Mouse (Mus musculus) right cerebral cortex, postnatal 14 days (tissue): ENCODE measurements around the gene Hrh2.

Experiments
- DNase-seq: peaks from one replicate; pipeline ENCODE4 v3.0.0; 2022

The Hrh2 gene

GRCm38 (mm10) chr13:54222921-54223769 is 31.2 kb downstream of the Hrh2 start:
- DNase-seq, result no peak

- peak; percentile 59 for DNase-seq
Measured at GRCm38 (mm10) chr13:54227916-54228483, 36.1 kb downstream of the Hrh2 start.

DNA sequence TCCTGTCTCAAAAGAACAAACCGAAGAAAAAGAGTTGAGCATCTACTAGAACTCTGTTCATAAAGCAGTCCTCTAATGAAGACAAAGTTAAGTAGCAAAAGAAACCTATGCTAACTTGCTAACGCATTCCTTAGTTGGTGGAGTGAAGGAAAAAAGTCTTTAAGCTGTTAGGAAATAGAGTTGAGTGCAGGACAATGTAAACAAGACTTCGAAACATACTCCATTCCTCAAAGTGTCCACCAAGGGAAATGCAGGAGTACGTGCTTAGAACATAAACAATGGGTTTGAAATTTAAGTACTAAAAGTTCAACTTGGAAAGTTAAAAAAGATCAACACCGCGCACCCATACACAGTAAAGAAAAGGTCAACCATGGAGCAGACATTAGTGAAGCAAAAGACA is 38.2 kb downstream of the Hrh2 start:
- DNase-seq, result no peak

DNA sequence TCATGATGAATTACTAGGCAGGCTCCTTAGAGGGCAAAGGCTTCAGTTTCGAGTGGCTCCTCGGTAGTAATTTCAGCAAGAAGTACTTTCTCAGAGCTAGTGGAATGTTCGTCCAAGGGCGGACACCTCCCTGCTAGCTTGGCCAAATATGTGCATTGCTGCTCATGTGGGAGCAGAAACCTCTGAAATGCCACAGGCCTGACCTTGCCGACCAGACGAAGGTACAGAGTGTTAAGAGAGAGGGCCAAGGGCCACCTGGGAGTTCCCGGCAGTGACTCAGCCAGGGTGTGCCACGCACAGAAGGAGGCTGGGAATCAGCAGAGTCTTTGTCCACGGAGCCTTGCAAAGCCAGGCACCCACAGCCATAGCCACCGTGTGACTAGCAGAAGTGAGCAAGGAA is 39.9 kb downstream of the Hrh2 start:
- no peak for DNase-seq

DNA sequence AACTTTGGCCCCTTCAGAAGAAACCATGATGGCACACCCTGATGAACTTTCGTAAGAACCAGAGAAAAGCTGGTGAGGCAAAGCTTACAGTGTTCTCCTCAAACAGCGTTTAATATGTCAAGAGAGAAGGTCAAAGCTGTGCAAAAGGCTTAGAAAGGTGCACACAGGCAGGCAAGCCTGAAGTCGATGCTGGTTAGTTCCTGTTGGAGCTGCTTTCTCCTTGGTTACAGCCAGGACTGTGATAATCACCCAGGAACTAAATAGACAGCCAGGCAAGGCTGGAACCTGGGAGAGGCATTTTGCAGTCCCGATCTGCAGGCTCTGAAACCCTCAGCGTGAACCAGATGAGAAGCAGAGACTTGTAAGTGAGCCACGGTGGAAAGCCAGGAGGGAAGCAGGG is 45.6 kb downstream of the Hrh2 start:
- DNase-seq, result no peak

GRCm38 (mm10) chr13:54238585-54239323 is 46.8 kb downstream of the Hrh2 start:
- no peak for DNase-seq

DNA sequence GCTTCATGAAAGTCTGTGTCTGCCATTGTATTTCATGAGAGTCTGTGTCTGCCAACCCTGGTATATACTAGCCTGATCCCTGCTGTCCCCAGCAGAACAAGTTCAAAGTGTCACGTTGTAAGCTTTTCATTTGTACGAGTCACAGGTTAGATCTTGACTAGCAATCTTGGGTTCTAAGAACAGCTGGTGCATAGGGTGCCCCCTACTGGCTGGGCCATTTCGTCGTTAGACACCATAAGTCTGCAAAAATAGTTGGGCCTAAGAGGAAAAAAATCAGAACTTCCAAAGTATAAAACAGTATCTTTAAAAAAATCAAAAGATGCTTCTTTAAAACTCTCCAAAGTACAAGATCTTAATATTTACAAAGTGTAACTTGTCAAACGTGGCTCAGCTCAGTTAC is 50.5 kb downstream of the Hrh2 start:
- DNase-seq, result peak; percentile 51

DNA sequence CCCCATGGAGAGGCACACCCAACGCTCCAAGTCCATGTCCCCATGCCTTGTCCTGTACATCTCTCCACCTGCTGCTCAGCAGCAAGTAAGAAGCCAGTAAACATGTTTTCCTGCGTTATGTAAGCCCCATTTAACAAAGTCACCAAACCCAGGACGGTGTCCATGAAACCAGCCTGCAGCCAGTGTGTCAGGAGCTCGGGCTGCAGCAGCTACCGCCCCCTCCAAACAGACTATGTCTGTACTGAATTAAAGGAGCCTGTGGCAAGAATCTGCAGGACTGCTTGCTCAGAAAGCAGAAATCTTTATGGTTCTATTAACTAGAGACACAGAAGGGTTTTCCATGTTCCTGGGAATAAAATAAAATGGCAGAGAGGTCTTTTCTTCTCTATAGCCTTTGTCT is 53.3 kb downstream of the Hrh2 start:
- no peak for DNase-seq

DNA sequence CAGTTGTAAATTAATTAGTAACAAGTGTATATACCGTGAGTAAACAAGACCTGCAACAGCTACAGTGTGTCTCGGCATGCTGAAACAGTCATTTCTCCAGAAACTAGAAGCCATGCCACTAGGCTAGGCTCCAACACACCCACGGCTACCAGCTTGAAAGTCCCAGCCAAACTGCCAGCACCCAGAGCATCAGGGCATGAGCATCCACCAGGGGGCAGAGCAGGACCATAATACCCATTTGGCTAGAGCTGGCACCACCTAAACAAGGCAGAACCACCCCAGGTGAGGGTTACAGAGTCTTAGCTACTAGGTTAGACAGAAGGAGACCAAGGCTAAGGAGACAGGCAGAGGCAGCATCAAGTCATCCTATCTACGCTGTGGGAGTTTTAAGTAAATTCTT is 55.6 kb downstream of the Hrh2 start:
- DNase-seq, result peak; percentile 90

- DNase-seq, result no peak
Measured at GRCm38 (mm10) chr13:54248436-54248995, 56.6 kb downstream of the Hrh2 start.

DNA sequence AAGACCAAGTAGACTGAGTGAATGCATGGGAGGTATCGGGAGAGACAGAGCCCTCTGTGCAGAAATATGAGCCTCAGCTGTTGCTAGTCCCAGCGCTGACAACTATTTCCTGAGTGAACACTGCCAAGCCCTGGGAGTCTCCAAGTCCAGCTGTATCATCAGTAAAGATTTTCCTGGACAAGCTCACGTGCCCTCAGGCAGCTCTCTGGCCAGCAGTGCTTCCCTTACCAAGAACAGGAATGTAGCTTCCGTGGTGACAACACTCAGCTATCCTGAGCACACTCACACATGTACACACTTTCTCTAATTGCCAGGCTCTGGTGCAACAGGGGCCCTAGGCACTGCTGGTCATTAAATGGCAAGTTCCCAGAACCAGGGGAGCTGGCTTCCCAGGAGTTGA is 57.1 kb downstream of the Hrh2 start:
- DNase-seq, result no peak

GRCm38 (mm10) chr13:54250346-54250745 is 58.4 kb downstream of the Hrh2 start:
- no peak for DNase-seq

GRCm38 (mm10) chr13:54251541-54252225 is 59.8 kb downstream of the Hrh2 start:
- no peak for DNase-seq

- peak; percentile 65 for DNase-seq
Measured at GRCm38 (mm10) chr13:54257580-54258223, 65.8 kb downstream of the Hrh2 start.

DNA sequence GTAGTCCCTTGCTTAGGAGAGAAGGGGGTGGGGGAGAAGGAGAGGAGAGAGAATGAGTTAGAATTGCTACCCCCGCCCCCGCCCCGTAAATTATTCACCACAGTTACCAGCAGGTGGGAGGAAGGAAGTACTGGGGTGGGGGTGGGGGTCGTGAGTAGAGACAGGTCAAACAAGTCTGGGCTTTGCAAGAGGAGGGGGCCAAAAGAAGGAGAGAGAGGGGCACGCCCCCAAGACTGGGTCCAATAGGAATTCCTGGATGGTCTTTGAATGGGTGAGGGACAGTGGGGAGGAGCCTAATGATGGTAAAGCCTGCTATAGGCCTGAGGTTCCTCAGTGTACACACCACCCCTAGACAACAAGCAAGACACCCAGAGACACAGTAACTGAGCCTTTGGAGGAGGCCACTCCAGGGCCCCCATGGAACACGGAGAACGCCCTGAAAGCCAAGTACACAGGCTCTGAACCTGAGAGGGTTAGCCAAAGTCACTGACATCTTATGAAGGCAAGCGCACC is 66.4 kb downstream of the Hrh2 start:
- no peak for DNase-seq

GRCm38 (mm10) chr13:54260318-54260717 is 68.4 kb downstream of the Hrh2 start:
- peak; percentile 42 for DNase-seq

DNA sequence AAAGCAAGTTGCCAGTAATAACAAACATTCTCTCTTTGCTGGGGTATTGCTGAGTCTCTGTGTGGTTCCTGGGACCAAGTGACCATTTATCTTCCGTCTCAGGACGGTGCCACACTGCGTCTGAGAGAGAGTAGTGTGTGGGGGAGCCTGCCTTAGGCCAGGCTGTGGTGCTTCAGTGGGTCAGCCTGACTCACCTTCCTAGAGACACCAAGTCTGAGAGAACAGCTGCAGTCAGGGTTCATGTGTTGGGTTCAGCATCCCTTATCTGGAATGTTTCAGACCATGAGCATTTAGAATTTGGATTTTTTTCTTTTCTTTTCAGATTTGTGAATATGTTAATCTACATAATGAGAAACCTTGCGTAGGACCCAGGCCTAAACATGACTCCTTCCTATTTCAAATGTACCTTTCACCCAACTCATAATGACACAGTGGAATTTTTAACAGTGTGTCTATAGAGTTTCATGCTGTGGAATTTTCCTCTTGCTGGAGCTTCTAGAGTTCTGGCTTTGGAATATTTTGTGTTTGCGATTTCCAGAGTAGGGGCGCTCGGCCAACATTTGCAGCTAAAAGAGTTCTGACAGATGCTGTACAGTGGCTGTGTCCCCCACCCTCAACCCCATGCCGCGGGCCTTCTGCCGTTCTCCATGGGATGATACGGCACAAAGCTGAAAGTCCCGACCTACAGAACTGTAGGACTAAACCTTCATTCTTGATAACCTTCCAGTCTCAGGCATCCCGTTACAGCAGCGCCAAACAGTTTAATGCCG is 71.0 kb downstream of the Hrh2 start:
- DNase-seq, result no peak

GRCm38 (mm10) chr13:54263641-54264040 is 71.7 kb downstream of the Hrh2 start:
- DNase-seq, result no peak

DNA sequence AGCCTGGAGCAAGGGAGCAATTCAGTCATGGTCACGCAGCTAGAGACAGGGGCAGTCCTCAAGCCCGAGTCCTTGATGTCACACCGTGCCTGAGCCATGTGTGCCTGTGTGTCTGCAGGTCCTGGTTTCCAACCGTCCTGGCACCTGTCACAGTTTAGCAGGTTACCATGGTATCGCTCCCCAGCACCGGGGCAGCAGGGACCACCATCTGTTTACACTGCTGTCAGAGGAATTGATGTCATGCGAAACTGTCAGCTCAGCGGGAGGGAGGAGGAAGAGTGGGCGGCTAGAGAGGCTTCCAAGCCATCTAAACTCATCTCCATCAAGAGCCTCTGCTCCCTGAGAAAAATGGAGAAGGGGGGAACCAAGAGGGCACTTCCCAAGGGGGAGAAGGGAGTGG is 74.5 kb downstream of the Hrh2 start:
- peak; percentile 36 for DNase-seq

- no peak for DNase-seq
Measured at GRCm38 (mm10) chr13:54269087-54269486, 77.2 kb downstream of the Hrh2 start.

GRCm38 (mm10) chr13:54269628-54270027 is 77.7 kb downstream of the Hrh2 start:
- no peak for DNase-seq
